Mouse (Mus musculus): ENCODE data around the gene Tpgs1. TPM values are rescaled to one million over a fixed set of nuclear protein-coding genes. Genes with fewer than 3 reads are reported as not detected.

Tpgs1 gene
- total and polyA plus RNA-seq, 3 experiments: 23.5 to 48.0 TPM; not detected in 1

Other genes starting within 250 kb of the Tpgs1 start
- gene Vmn2r83, start 200.6 kb upstream of the Tpgs1 start, total RNA-seq (2012; rRNA removed): not detected in 2 replicates
- not detected for gene Vmn2r83, start 200.6 kb upstream of the Tpgs1 start, polyA plus RNA-seq (2012; ENCODE audit: insufficient read depth in 1 of 2, insufficient read length in 2 of 2, low read depth in 1 of 2, low replicate concordance in 2 of 2, missing spikeins in 1 of 2)
- gene Plpp2, start 135.6 kb upstream of the Tpgs1 start, total RNA-seq (2012; rRNA removed): 25.5 and 26.0 TPM in 2 replicates
- 10 to 100 TPM in 1 of 2 experiments, not detected in 1; 32.8 TPM for gene Plpp2, start 135.6 kb upstream of the Tpgs1 start, polyA plus RNA-seq (2012; ENCODE audit: insufficient read depth in 1 of 2, insufficient read length in 2 of 2, low read depth in 1 of 2, low replicate concordance in 2 of 2, missing spikeins in 1 of 2)
- gene Mier2, start 114.2 kb upstream of the Tpgs1 start, total RNA-seq (2012; rRNA removed): 19.8 and 24.8 TPM in 2 replicates
- gene Mier2, start 114.2 kb upstream of the Tpgs1 start, polyA plus RNA-seq (2012; ENCODE audit: insufficient read depth in 1 of 2, insufficient read length in 2 of 2, low read depth in 1 of 2, low replicate concordance in 2 of 2, missing spikeins in 1 of 2): 10 to 100 TPM in 1 of 2 experiments, not detected in 1; 36.2 TPM
- not detected in 2 replicates for gene Theg, start 82.0 kb upstream of the Tpgs1 start, total RNA-seq (2012; rRNA removed)
- not detected for gene Theg, start 82.0 kb upstream of the Tpgs1 start, polyA plus RNA-seq (2012; ENCODE audit: insufficient read depth in 1 of 2, insufficient read length in 2 of 2, low read depth in 1 of 2, low replicate concordance in 2 of 2, missing spikeins in 1 of 2)
- not detected in 2 replicates for gene C2cd4c, start 55.3 kb upstream of the Tpgs1 start, total RNA-seq (2012; rRNA removed)
- gene C2cd4c, start 55.3 kb upstream of the Tpgs1 start, polyA plus RNA-seq (2012; ENCODE audit: insufficient read depth in 1 of 2, insufficient read length in 2 of 2, low read depth in 1 of 2, low replicate concordance in 2 of 2, missing spikeins in 1 of 2): under 1 TPM in 1 of 2 experiments, not detected in 1; 0.01 TPM
- gene Shc2, start 31.5 kb upstream of the Tpgs1 start, total RNA-seq (2012; rRNA removed): not detected in 2 replicates
- gene Shc2, start 31.5 kb upstream of the Tpgs1 start, polyA plus RNA-seq (2012; ENCODE audit: insufficient read depth in 1 of 2, insufficient read length in 2 of 2, low read depth in 1 of 2, low replicate concordance in 2 of 2, missing spikeins in 1 of 2): not detected
- not detected in 2 replicates for gene Odf3l2, start 23.6 kb upstream of the Tpgs1 start, total RNA-seq (2012; rRNA removed)
- gene Odf3l2, start 23.6 kb upstream of the Tpgs1 start, polyA plus RNA-seq (2012; ENCODE audit: insufficient read depth in 1 of 2, insufficient read length in 2 of 2, low read depth in 1 of 2, low replicate concordance in 2 of 2, missing spikeins in 1 of 2): not detected
- gene Madcam1, start 4.8 kb upstream of the Tpgs1 start, total RNA-seq (2012; rRNA removed): not detected in 2 replicates
- not detected for gene Madcam1, start 4.8 kb upstream of the Tpgs1 start, polyA plus RNA-seq (2012; ENCODE audit: insufficient read depth in 1 of 2, insufficient read length in 2 of 2, low read depth in 1 of 2, low replicate concordance in 2 of 2, missing spikeins in 1 of 2)
- 288 and 318 TPM in 2 replicates for gene Cdc34, start 12.8 kb downstream of the Tpgs1 start, total RNA-seq (2012; rRNA removed)
- gene Cdc34, start 12.8 kb downstream of the Tpgs1 start, polyA plus RNA-seq (2012; ENCODE audit: insufficient read depth in 1 of 2, insufficient read length in 2 of 2, low read depth in 1 of 2, low replicate concordance in 2 of 2, missing spikeins in 1 of 2): 100 to 1,000 TPM; 417 to 422 TPM
- gene Gzmm, start 19.7 kb downstream of the Tpgs1 start, total RNA-seq (2012; rRNA removed): 1.5 and 2.5 TPM in 2 replicates
- gene Gzmm, start 19.7 kb downstream of the Tpgs1 start, polyA plus RNA-seq (2012; ENCODE audit: insufficient read depth in 1 of 2, insufficient read length in 2 of 2, low read depth in 1 of 2, low replicate concordance in 2 of 2, missing spikeins in 1 of 2): 1 to 10 TPM in 1 of 2 experiments, not detected in 1; 2.3 TPM
- gene Bsg, start 35.1 kb downstream of the Tpgs1 start, total RNA-seq (2012; rRNA removed): 346 and 406 TPM in 2 replicates
- 100 to 1,000 TPM; 318 to 700 TPM for gene Bsg, start 35.1 kb downstream of the Tpgs1 start, polyA plus RNA-seq (2012; ENCODE audit: insufficient read depth in 1 of 2, insufficient read length in 2 of 2, low read depth in 1 of 2, low replicate concordance in 2 of 2, missing spikeins in 1 of 2)
- 0.42 and 0.59 TPM in 2 replicates for gene Hcn2, start 47.3 kb downstream of the Tpgs1 start, total RNA-seq (2012; rRNA removed)
- gene Hcn2, start 47.3 kb downstream of the Tpgs1 start, polyA plus RNA-seq (2012; ENCODE audit: insufficient read depth in 1 of 2, insufficient read length in 2 of 2, low read depth in 1 of 2, low replicate concordance in 2 of 2, missing spikeins in 1 of 2): 1 to 10 TPM in 1 of 2 experiments, not detected in 1; 1.6 TPM
- gene Polrmt, start 77.2 kb downstream of the Tpgs1 start, total RNA-seq (2012; rRNA removed): 35.7 and 36.7 TPM in 2 replicates
- gene Polrmt, start 77.2 kb downstream of the Tpgs1 start, polyA plus RNA-seq (2012; ENCODE audit: insufficient read depth in 1 of 2, insufficient read length in 2 of 2, low read depth in 1 of 2, low replicate concordance in 2 of 2, missing spikeins in 1 of 2): 10 to 100 TPM in 1 of 2 experiments, not detected in 1; 66.9 TPM
- 0.15 and 0.33 TPM in 2 replicates for gene Fgf22, start 85.7 kb downstream of the Tpgs1 start, total RNA-seq (2012; rRNA removed)
- gene Fgf22, start 85.7 kb downstream of the Tpgs1 start, polyA plus RNA-seq (2012; ENCODE audit: insufficient read depth in 1 of 2, insufficient read length in 2 of 2, low read depth in 1 of 2, low replicate concordance in 2 of 2, missing spikeins in 1 of 2): under 1 TPM in 1 of 2 experiments, not detected in 1; 0.33 TPM
- 78.8 and 84.8 TPM in 2 replicates for gene Rnf126, start 97.6 kb downstream of the Tpgs1 start, total RNA-seq (2012; rRNA removed)
- 100 to 1,000 TPM; 174 to 184 TPM for gene Rnf126, start 97.6 kb downstream of the Tpgs1 start, polyA plus RNA-seq (2012; ENCODE audit: insufficient read depth in 1 of 2, insufficient read length in 2 of 2, low read depth in 1 of 2, low replicate concordance in 2 of 2, missing spikeins in 1 of 2)
- gene Fstl3, start 107.9 kb downstream of the Tpgs1 start, total RNA-seq (2012; rRNA removed): 2.2 and 4.3 TPM in 2 replicates
- gene Fstl3, start 107.9 kb downstream of the Tpgs1 start, polyA plus RNA-seq (2012; ENCODE audit: insufficient read depth in 1 of 2, insufficient read length in 2 of 2, low read depth in 1 of 2, low replicate concordance in 2 of 2, missing spikeins in 1 of 2): 1 to 10 TPM in 1 of 2 experiments, not detected in 1; 7.1 TPM
- 0.39 and 0.50 TPM in 2 replicates for gene Prss57, start 121.6 kb downstream of the Tpgs1 start, total RNA-seq (2012; rRNA removed)
- under 1 TPM in 1 of 2 experiments, not detected in 1; 0.70 TPM for gene Prss57, start 121.6 kb downstream of the Tpgs1 start, polyA plus RNA-seq (2012; ENCODE audit: insufficient read depth in 1 of 2, insufficient read length in 2 of 2, low read depth in 1 of 2, low replicate concordance in 2 of 2, missing spikeins in 1 of 2)
- gene Palm, start 124.2 kb downstream of the Tpgs1 start, total RNA-seq (2012; rRNA removed): 4.8 TPM in 2 replicates
- 10 to 100 TPM in 1 of 2 experiments, not detected in 1; 15.5 TPM for gene Palm, start 124.2 kb downstream of the Tpgs1 start, polyA plus RNA-seq (2012; ENCODE audit: insufficient read depth in 1 of 2, insufficient read length in 2 of 2, low read depth in 1 of 2, low replicate concordance in 2 of 2, missing spikeins in 1 of 2)
- not detected in 2 replicates for gene Misp, start 151.6 kb downstream of the Tpgs1 start, total RNA-seq (2012; rRNA removed)
- gene Misp, start 151.6 kb downstream of the Tpgs1 start, polyA plus RNA-seq (2012; ENCODE audit: insufficient read depth in 1 of 2, insufficient read length in 2 of 2, low read depth in 1 of 2, low replicate concordance in 2 of 2, missing spikeins in 1 of 2): not detected
- gene Ptbp1, start 185.1 kb downstream of the Tpgs1 start, total RNA-seq (2012; rRNA removed): 301 and 316 TPM in 2 replicates
- gene Ptbp1, start 185.1 kb downstream of the Tpgs1 start, polyA plus RNA-seq (2012; ENCODE audit: insufficient read depth in 1 of 2, insufficient read length in 2 of 2, low read depth in 1 of 2, low replicate concordance in 2 of 2, missing spikeins in 1 of 2): 100 to 1,000 TPM; 329 to 837 TPM
- 9.1 and 11.2 TPM in 2 replicates for gene Prtn3, start 205.1 kb downstream of the Tpgs1 start, total RNA-seq (2012; rRNA removed)
- gene Prtn3, start 205.1 kb downstream of the Tpgs1 start, polyA plus RNA-seq (2012; ENCODE audit: insufficient read depth in 1 of 2, insufficient read length in 2 of 2, low read depth in 1 of 2, low replicate concordance in 2 of 2, missing spikeins in 1 of 2): 10 to 100 TPM in 1 of 2 experiments, not detected in 1; 31.5 TPM
- gene Plppr3, start 205.3 kb downstream of the Tpgs1 start, total RNA-seq (2012; rRNA removed): 0.56 and 0.85 TPM in 2 replicates
- gene Plppr3, start 205.3 kb downstream of the Tpgs1 start, polyA plus RNA-seq (2012; ENCODE audit: insufficient read depth in 1 of 2, insufficient read length in 2 of 2, low read depth in 1 of 2, low replicate concordance in 2 of 2, missing spikeins in 1 of 2): 1 to 10 TPM in 1 of 2 experiments, not detected in 1; 6.2 TPM
- not detected in 2 replicates for gene Elane, start 216.9 kb downstream of the Tpgs1 start, total RNA-seq (2012; rRNA removed)
- gene Elane, start 216.9 kb downstream of the Tpgs1 start, polyA plus RNA-seq (2012; ENCODE audit: insufficient read depth in 1 of 2, insufficient read length in 2 of 2, low read depth in 1 of 2, low replicate concordance in 2 of 2, missing spikeins in 1 of 2): under 1 TPM in 1 of 2 experiments, not detected in 1; 0.07 TPM
- not detected in 2 replicates for gene Cfd, start 221.5 kb downstream of the Tpgs1 start, total RNA-seq (2012; rRNA removed)
- gene Cfd, start 221.5 kb downstream of the Tpgs1 start, polyA plus RNA-seq (2012; ENCODE audit: insufficient read depth in 1 of 2, insufficient read length in 2 of 2, low read depth in 1 of 2, low replicate concordance in 2 of 2, missing spikeins in 1 of 2): under 1 TPM in 1 of 2 experiments, not detected in 1; 0.21 TPM
- 16.6 and 17.3 TPM in 2 replicates for gene Med16, start 239.6 kb downstream of the Tpgs1 start, total RNA-seq (2012; rRNA removed)
- gene Med16, start 239.6 kb downstream of the Tpgs1 start, polyA plus RNA-seq (2012; ENCODE audit: insufficient read depth in 1 of 2, insufficient read length in 2 of 2, low read depth in 1 of 2, low replicate concordance in 2 of 2, missing spikeins in 1 of 2): 10 to 100 TPM in 1 of 2 experiments, not detected in 1; 41.2 TPM
- 5.2 and 10.2 TPM in 2 replicates for gene Gm26602, start 241.5 kb downstream of the Tpgs1 start, total RNA-seq (2012; rRNA removed)
- gene Gm26602, start 241.5 kb downstream of the Tpgs1 start, polyA plus RNA-seq (2012; ENCODE audit: insufficient read depth in 1 of 2, insufficient read length in 2 of 2, low read depth in 1 of 2, low replicate concordance in 2 of 2, missing spikeins in 1 of 2): 1 to 10 TPM in 1 of 2 experiments, not detected in 1; 4.5 TPM
- gene Kiss1r, start 247.6 kb downstream of the Tpgs1 start, total RNA-seq (2012; rRNA removed): 9.1 and 10.8 TPM in 2 replicates
- gene Kiss1r, start 247.6 kb downstream of the Tpgs1 start, polyA plus RNA-seq (2012; ENCODE audit: insufficient read depth in 1 of 2, insufficient read length in 2 of 2, low read depth in 1 of 2, low replicate concordance in 2 of 2, missing spikeins in 1 of 2): 10 to 100 TPM in 1 of 2 experiments, not detected in 1; 23.5 TPM